Mouse (Mus musculus) lung, adult 2 months (tissue): ENCODE measurements around the gene Cdc42ep5. TPM values are rescaled to one million over a fixed set of nuclear protein-coding genes. Genes with fewer than 3 reads are reported as not detected.

Source experiments
- DNase-seq: peaks from one replicate; pipeline ENCODE4 v3.0.0; 2022
- H3K4me1 ChIP-seq: fragments of 200-500 bp; 2 replicates; pipeline ENCODE4 v1.6.1; 2011; ENCODE audit warnings: low read length; ENCODE audit not compliant: control insufficient read depth, insufficient read depth
- H3K4me3 ChIP-seq: fragments of 200-500 bp; replicated peaks from 2 replicates; pipeline ENCODE3; 2011; ENCODE audit warnings: low read depth, mild to moderate bottlenecking, control low read depth, low read length; ENCODE audit errors: extremely low read depth
- CTCF ChIP-seq: fragments of 200-500 bp; IDR thresholded peaks from 2 replicates; pipeline ENCODE4 v1.5.1; 2011; ENCODE audit warnings: mild to moderate bottlenecking, low read length, control low read depth; ENCODE audit not compliant: insufficient read depth
- POLR2A ChIP-seq: fragments of 200-500 bp; IDR thresholded peaks from 2 replicates; pipeline ENCODE4 v1.6.1; 2011; ENCODE audit warnings: low read depth, mild to moderate bottlenecking, control low read depth, low read length, borderline replicate concordance; ENCODE audit errors: extremely low read depth
- WGBS: fragments of 180-500 bp; shearing (Covaris S2); methylation state at CpG from one replicate; pipeline ENCODE4 v1.1.7; 2018; 5-methylcytosine and 5-hydroxymethylcytosine counted together
- polyA plus RNA-seq: library from polyadenylated mRNA; depleted of rRNA; stranded (reverse); fragments of >200 nt; gene quantifications from 2 replicates; pipeline ENCODE4 v1.2.3, GENCODE M21; 2012

Gene Cdc42ep5
- polyA plus RNA-seq, 1 experiment = 51.8 TPM

GRCm38 (mm10) chr7:4128860-4129259 is 35.8 kb downstream of the Cdc42ep5 start:
- TF ChIP-seq POLR2A (no peak), CTCF (no peak)
- Histone ChIP-seq H3K4me1 (peaks cover 2% of the 10 kb centered on the region; the same call in 1 of the 2 replicates), H3K4me3 (no peak overlapping the region)
- DNase-seq = no peak
- WGBS = 38% methylated on average over 6 of the region's 6 CpGs

DNA sequence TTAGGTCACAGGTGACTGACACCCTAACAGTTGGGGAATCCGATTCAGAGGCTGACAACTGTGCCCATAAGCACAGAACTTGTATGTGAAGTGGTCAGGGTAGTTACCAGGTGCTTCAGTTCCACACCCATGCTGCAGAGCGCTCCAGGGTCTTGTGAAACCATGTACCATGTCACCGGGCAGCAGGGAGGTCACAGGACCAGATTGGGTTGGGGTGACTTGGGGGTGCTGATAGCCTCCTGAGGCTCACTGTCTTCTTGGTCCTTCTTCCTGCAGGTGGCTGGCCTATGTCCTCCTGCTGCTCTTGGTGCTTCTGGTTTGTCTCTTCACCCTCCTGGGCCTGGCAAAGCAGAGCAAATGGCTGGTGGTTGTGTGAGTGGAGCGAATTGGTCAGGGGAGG is 36.8 kb downstream of the Cdc42ep5 start:
- Histone ChIP-seq H3K4me3 (no peak overlapping the region), H3K4me1 (peaks cover 2% of the 10 kb centered on the region; the same call in 1 of the 2 replicates)
- TF ChIP-seq POLR2A (no peak), CTCF (no peak)
- WGBS = 93% methylated on average over 4 of the region's 4 CpGs
- DNase-seq = no peak

DNA sequence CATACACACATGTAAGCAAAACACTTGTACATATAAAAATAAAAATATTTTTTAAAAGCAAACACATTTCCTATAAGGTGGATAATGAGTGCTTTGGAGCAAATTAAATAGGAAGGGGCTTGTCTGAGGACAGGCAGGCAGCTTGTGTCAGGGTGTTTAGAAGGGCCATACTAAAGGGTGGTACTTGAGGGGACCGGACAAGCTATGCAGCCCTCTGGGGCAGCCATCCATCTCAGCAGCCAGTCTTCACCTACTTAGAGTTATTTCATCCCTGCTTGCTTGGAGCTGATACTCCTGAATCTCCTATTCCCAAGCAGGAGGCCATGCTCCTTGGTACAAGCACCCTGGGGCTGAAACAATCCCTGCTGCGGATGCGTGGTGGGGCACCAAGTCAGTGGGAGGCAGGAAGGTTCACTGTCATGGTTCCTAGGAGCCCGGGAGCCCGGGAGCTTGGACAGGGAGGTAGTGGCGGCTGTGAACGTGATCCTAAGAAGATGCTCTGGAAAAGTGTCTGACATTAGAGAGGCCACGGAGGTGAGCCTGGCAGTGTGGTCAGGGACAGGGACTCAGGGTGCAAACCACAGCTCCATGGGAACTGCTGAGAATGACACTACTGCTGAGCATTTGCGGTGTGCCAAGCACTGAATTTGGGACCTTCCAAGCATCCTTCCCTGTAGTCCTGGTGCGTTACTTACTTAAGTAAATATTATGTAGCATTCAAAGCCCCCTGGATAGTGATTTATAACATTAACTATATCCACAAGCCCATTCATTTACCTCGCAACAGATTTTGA is 37.5 kb downstream of the Cdc42ep5 start:
- H3K4me1 ChIP-seq = peaks cover 2% of the 10 kb centered on the region; the same call in 1 of the 2 replicates
- no peak for TF ChIP-seq POLR2A
- TF ChIP-seq CTCF = no peak
- WGBS = 93% methylated on average over 11 of the region's 11 CpGs
- DNase-seq = no peak
- no peak overlapping the region for H3K4me3 ChIP-seq

DNA sequence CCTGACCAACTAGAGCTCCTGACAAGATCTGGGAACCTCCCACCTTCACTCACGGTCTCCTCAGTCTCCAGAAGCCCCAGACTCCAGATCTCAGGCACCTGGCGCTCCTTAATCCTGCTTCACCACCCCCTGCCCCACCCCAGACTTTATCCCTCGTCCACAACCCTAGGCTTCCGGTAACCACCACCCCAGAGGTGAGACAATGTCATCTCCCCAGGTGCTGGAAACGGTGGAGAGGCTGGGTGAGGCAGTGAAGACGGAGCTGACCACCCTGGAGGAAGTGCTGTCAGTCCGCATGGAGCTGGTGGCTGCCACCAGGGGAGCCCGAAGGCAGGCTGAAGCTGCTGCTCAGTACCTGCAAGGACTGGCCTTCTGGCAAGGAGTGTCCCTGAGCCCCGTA is 39.4 kb downstream of the Cdc42ep5 start:
- H3K4me3 ChIP-seq = no peak overlapping the region
- TF ChIP-seq CTCF (no peak), POLR2A (no peak)
- DNase-seq = no peak
- H3K4me1 ChIP-seq = peaks cover 2% of the 10 kb centered on the region; the same call in 1 of the 2 replicates
- 36% methylated on average over 9 of the region's 9 CpGs for WGBS

DNA sequence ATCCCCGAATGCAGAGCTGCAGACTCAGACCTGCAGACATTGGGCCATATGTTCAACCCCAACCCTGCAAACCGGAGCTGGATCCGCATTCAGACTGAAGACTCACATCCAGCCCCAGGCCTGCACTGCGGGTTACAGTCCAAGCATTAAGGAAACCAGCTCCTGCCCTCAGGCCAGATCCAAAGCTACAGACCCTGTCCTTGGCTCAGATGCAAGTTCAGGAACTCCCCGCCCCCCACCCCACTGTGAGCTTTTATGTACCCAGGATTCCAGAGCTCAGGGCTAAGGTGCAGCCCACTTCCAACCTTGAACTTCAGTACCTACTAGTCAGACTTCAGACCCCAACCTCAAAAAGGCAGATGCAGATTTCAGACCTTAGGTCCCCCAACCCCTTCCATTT is 39.8 kb downstream of the Cdc42ep5 start:
- DNase-seq = no peak
- Histone ChIP-seq H3K4me3 (no peak overlapping the region), H3K4me1 (peaks cover 2% of the 10 kb centered on the region; the same call in 1 of the 2 replicates)
- 53% methylated on average over 5 of the region's 5 CpGs for WGBS
- TF ChIP-seq CTCF (no peak), POLR2A (no peak)

DNA sequence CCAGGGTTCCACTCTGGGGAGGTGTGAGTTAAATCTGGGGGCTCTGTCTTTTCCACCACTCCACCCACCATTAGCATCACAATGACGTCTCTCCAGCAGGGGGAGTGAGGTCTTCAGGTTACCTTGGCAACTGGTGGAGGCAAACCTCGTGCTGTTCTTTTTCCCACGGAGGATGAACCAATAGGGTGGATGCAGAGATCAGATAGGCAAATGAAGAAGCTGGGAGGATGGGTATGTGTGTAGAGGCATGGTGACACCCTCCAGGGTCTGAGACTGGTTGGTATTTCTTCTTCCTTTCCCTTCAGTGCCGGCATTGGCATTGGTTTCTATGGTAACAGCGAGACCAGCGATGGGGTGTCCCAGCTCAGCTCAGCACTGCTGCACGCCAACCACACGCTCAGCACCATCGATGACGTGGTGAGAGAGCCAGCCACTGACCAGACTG is 40.3 kb downstream of the Cdc42ep5 start:
- WGBS = 8% methylated on average over 10 of the region's 10 CpGs
- DNase-seq = no peak
- TF ChIP-seq POLR2A = no peak
- no peak for TF ChIP-seq CTCF
- H3K4me1 ChIP-seq = peaks cover 2% of the 10 kb centered on the region; the same call in 1 of the 2 replicates
- no peak overlapping the region for H3K4me3 ChIP-seq

DNA sequence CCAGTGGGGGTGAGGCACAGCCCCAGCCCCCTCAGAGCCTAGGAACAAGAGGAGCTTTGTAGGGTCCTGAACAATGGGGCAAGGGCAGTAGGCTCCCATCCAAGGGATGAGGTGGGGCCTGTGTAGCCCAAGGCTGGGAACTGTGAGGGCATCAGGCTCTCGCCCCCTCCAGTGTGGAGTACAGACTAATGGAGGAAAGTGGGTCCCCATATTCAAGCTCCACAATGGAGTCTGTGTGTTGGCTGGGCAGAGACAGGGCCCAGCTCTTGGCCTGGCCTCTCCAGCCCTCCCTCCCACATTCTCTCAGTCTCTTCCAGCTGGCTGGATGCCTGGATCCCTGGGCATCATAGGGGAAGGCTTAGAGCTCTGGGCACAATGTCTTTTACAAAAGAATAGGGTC is 40.9 kb downstream of the Cdc42ep5 start:
- DNase-seq = no peak
- TF ChIP-seq CTCF (no peak), POLR2A (no peak)
- peaks cover 2% of the 10 kb centered on the region for H3K4me1 ChIP-seq
- 78% methylated on average over 1 of the region's 1 CpGs for WGBS
- no peak overlapping the region for H3K4me3 ChIP-seq

- no peak overlapping the region for H3K4me3 ChIP-seq
- no peak for DNase-seq
- WGBS = 85% methylated on average over 10 of the region's 10 CpGs
- TF ChIP-seq CTCF (no peak), POLR2A (no peak)
- H3K4me1 ChIP-seq = peaks cover 2% of the 10 kb centered on the region
These were observed 41.9 kb downstream of the Cdc42ep5 start for GRCm38 (mm10) chr7:4122783-4123182.

GRCm38 (mm10) chr7:4122076-4122768 is 42.4 kb downstream of the Cdc42ep5 start:
- TF ChIP-seq CTCF = no peak
- TF ChIP-seq POLR2A = no peak
- no peak for DNase-seq
- peaks cover 2% of the 10 kb centered on the region for H3K4me1 ChIP-seq
- 60% methylated on average over 11 of the region's 11 CpGs for WGBS
- no peak overlapping the region for H3K4me3 ChIP-seq

DNA sequence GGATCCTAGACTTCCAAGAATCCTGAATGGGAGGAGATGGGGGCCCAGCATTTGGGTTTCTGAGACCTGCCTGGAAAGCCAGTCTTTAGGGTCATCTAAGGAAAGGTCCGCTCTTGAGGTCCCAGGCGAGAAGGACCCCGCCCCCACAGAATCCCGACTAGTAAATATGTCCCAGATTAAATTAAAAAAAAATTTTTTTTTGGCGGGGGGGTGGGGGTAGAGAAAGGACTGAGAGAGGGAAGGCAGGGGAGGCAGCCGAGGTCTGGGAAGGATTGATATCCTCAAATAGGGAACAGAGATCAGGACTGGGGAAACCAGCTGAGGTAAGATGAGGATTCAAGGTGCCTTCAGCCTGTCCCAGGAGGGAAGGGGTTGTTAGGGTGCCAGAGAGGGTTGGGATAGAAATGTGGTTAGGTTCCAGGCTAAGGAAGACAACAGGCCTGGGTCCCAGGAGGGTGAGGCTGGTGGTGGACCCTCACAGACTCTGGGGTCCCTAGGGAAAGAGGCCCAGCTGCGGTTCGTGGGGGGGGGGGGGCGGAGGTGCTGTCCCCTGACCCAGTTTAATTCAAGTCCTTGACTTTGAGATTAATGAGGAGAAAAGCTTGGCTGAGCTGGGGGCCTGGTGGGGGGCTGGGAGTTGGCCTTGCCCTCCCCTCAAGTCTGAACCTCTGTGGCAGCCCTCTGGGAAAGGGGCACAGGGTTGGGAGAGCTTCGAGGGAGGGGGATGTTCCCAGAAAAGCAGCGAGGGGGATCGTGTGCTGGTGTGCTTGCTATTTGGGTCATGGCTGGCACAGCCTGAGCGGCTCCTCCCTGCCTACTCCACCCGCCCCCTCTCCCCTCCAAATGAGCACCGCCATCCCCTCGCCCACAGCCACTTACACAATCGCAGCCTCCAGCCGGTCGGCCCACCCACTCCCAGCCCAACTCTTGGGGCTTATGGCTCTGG is 44.4 kb downstream of the Cdc42ep5 start:
- 22% methylated on average over 18 of the region's 19 CpGs for WGBS
- Histone ChIP-seq H3K4me3 (no peak overlapping the region), H3K4me1 (peaks cover under 1% of the 10 kb centered on the region)
- no peak for DNase-seq
- TF ChIP-seq CTCF = no peak
- TF ChIP-seq POLR2A = no peak
